Mouse (Mus musculus) erythroblast, embryonic 14.5 days (primary cell): ENCODE measurements around the gene Megf8. TPM values are rescaled to one million over a fixed set of nuclear protein-coding genes. Genes with fewer than 3 reads are reported as not detected.
A peak's percentile ranks its signal among the peaks of the same experiment; 100 is the strongest.

Experiments used
- H3K27me3 ChIP-seq: 2 replicates; pipeline ENCODE4 v1.6.1; 2012; ENCODE audit warnings: inconsistent platforms; ENCODE audit not compliant: control insufficient read depth
- H3K36me3 ChIP-seq: 2 replicates; pipeline ENCODE4 v1.6.1; 2012; ENCODE audit warnings: mild to moderate bottlenecking, inconsistent platforms; ENCODE audit not compliant: control insufficient read depth
- H3K4me1 ChIP-seq: 2 replicates; pipeline ENCODE4 v1.6.1; 2012; ENCODE audit warnings: inconsistent platforms; ENCODE audit not compliant: control insufficient read depth
- H3K4me3 ChIP-seq: replicated peaks from 2 replicates; pipeline ENCODE3; 2012; ENCODE audit warnings: moderate library complexity, mild to moderate bottlenecking, inconsistent platforms
- H3K9me3 ChIP-seq: 2 replicates; pipeline ENCODE4 v1.6.1; 2012; ENCODE audit warnings: low read length, inconsistent platforms, mixed read lengths; ENCODE audit not compliant: control insufficient read depth
- GATA1 ChIP-seq: IDR thresholded peaks from 2 replicates; pipeline ENCODE4 v1.6.1; 2012; ENCODE audit warnings: low read length, inconsistent platforms, mixed read lengths
- TAL1 ChIP-seq: IDR thresholded peaks from 3 replicates; pipeline ENCODE4 v1.6.1; 2012; ENCODE audit warnings: low read length, inconsistent platforms, mixed read lengths
- polyA plus RNA-seq: library from polyadenylated mRNA; stranded (reverse); fragments of >175 nt; gene quantifications from 2 replicates; pipeline ENCODE4 v1.2.3, GENCODE M21; 2012

The Megf8 gene
- polyA plus RNA-seq, result 0.03 and 0.16 TPM in 2 replicates

DNA sequence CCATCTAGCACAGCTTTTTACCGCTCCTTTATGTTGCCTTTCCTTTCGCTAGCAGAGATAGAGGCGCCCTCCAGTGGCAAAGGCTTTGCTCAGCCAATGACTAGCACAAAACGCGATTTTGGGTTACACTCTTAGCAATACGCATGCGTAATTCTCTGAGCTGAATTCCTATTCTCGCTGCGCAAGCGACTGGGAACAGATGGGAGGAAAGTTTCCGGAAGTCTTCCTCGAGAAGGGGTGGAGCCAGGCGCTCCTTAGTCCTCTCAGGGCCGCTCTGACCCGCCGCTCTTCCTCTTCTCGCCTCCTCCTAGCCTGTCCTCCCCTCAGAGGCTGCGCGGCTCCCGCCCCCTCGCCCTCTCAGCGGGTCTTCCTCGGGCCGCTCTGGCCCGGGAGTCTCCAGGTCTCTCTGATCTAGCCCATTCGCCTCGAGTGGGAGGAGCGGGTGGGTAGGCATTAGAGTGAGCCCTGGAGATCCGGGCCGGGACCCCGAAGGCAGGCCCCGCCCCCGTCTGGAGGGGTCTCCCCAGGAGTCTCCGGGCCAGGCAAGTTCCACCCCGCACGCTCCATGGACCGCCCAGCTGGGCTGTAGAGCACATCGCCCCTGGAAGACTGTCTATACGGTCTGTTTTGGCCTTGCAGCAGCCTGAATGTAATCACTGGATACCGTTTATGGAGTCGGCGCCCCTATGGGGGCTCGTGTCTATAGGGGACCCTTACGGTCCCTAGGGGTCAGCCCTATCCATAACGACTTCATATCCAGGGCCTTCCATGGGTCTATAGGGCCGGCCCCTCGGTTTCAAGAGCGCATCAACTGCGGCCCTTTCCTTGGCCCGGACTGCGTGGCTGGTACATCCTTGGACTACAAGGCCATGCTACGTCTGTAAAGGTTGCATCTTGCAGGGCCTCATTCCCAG lies at the start of gene Megf8:
Megf8 (plus strand) TSS at position 633 of the 914 bp plus-strand sequence.
- Histone ChIP-seq H3K9me3 (peaks cover 6% of the 10 kb centered on the region; the same call in 1 of the 2 replicates), H3K27me3 (peaks cover 59% of the 10 kb centered on the region), H3K4me1 (peaks cover 25% of the 10 kb centered on the region), H3K4me3 (peak within 1 kb of the TSS; percentile 66), H3K36me3 (no peaks in the 10 kb centered on the region)
- TF ChIP-seq GATA1, result no peak
- no peak for TF ChIP-seq TAL1

DNA sequence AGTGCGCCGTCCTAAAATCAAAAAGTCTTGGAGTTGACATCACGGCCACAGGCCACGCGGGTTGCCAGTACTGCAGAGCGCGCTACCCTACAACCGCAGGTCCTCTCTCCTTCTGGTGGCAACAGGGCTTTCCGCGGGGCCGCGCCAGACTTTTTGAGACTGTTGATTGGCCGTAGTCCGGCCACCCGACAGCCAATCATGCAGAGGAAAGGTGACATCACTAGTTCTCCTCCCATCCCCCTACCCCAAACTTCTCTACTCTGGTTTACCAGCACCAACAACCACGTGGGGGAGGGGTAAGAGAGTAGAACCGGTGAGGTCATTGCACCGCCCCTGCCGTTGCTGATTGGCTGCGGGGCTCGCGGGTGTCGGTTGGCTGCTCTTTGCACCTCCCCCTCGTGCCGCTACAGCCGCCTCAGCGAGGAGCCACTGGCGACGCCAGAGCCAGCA lies 49.6 kb upstream of the Megf8 start, which contains the start of gene Cic:
Cic (plus strand) TSS at position 404 of the 450 bp plus-strand sequence.
- Histone ChIP-seq H3K27me3 (no peaks in the 10 kb centered on the region), H3K4me3 (peak within 1 kb of the TSS; percentile 88), H3K4me1 (peaks cover 64% of the 10 kb centered on the region), H3K36me3 (peaks cover 29% of the 10 kb centered on the region), H3K9me3 (no peaks in the 10 kb centered on the region)
- no peak for TF ChIP-seq TAL1
- TF ChIP-seq GATA1, result no peak

DNA sequence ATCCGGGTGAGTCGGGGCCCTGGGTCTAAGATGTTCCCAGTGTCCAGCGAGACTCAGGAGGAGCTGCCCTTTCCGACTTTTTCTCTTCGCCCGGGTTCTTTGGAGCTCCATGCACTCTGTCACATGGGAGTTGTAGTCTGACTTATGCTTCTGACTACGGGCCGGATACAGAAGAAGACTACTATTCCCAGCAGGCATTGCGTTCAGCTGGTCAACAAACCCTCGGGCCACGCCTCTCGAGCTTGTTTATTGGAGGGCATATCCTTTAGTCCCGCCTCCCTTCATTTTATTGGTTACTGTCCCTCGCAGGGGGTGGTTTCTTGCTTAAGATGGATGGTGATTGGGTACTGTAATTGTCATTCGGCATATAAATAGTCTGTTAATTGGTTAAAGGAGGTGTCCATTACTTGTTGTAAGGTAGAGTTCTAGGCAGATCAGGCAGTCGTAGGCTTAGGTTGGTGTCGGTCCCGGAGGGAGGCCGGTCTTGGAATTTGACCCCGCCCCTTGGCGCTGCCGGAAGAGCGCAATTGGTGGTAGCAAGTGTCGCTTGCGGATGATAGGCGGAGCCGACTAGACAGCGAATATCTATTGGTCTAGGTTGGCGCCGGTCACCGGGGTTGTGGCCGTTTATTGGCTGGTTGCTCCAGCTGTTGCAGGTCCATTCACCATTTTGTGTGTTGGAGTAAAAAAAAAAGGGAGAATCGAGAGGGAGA lies 49.1 kb upstream of the Megf8 start:
- Histone ChIP-seq H3K36me3 (peaks cover 34% of the 10 kb centered on the region), H3K9me3 (no peaks in the 10 kb centered on the region), H3K27me3 (no peaks in the 10 kb centered on the region), H3K4me3 (peak overlapping the region; percentile 88), H3K4me1 (peaks cover 70% of the 10 kb centered on the region)
- no peak for TF ChIP-seq GATA1
- TF ChIP-seq TAL1, result no peak

DNA sequence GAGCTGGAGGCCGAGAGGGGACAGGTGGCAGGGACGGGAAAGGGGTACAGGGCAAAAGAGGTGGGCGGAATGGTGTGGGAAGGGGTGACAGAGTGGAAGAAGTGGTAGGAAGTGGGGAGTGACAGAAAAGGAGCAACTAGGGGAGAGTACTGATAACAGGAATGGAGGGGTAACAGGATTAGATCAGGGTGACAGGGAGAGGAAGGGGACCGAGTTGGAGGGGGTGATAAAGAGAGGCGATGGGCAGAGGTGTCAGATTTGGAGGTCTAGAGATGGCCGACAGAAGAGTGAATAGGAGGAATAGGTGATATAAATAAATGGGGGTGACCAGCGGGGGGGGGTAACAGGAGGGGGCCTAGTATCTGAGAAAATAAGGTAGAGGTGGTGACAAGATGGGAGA lies 48.4 kb upstream of the Megf8 start:
- Histone ChIP-seq H3K4me1 (peaks cover 76% of the 10 kb centered on the region), H3K36me3 (peaks cover 41% of the 10 kb centered on the region), H3K27me3 (no peaks in the 10 kb centered on the region), H3K4me3 (peak overlapping the region; percentile 88), H3K9me3 (no peaks in the 10 kb centered on the region)
- TF ChIP-seq TAL1 (no peak), GATA1 (no peak)

DNA sequence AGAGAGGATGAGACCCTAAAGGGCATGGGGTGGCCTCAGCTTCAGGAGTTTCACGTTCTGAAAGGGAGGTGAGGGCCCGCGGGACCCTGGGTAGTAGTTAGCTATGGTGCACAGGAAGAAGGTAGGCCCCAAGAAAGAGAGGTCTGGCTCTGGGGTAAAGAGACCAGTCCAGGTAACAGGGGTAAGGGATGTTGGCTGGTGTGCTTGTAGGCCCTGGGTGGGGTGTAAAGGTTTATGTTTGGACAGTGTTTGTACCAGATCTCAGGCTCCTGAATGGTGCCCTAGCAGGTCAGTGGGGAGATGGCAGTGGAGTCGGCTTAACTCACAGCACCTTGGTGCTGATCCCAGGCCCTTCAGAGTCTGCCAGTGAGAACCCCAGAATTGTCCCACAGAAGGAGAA lies 47.9 kb upstream of the Megf8 start:
- Histone ChIP-seq H3K27me3 (no peaks in the 10 kb centered on the region), H3K9me3 (no peaks in the 10 kb centered on the region), H3K4me3 (peak overlapping the region; percentile 88), H3K36me3 (peaks cover 46% of the 10 kb centered on the region), H3K4me1 (peaks cover 81% of the 10 kb centered on the region)
- no peak for TF ChIP-seq GATA1
- no peak for TF ChIP-seq TAL1

DNA sequence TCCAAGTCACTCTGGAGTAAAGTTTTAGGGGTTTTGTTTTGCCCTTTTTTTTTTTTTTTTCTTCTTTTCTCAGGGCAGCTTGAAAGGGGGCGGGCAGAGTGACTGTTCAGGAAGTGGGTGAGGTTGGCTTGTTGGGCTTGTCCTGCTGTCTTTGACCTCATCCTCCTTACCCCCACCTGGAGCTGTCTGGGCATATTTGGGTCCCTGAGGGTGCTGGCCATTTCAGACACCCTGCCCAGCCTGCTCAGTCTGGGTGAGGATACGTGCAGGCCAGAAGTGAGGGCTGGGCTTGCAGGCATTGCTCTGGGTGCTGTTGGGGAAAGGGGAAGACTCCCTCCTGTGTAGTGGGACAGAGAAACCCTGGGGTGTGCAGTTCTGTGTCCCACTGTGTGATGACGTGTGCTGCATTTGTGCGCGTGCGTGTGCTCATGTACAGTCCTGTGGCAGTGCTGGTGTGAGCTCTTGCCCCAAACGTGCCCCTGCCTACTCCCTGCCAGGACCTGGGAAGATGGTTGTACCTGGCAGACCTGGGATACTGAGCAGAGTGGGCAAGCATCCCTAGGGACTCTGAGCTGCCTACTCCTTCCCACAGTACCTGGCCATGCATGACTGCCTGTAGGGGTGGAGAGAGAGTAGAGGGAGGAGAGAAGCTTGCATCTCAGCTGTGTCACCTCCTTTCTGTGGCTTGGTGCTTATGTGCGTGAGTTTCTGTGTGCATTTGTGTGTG lies 47.3 kb upstream of the Megf8 start:
- TF ChIP-seq TAL1 (no peak), GATA1 (no peak)
- H3K27me3 ChIP-seq, result no peaks in the 10 kb centered on the region
- H3K36me3 ChIP-seq, result peaks cover 51% of the 10 kb centered on the region

DNA sequence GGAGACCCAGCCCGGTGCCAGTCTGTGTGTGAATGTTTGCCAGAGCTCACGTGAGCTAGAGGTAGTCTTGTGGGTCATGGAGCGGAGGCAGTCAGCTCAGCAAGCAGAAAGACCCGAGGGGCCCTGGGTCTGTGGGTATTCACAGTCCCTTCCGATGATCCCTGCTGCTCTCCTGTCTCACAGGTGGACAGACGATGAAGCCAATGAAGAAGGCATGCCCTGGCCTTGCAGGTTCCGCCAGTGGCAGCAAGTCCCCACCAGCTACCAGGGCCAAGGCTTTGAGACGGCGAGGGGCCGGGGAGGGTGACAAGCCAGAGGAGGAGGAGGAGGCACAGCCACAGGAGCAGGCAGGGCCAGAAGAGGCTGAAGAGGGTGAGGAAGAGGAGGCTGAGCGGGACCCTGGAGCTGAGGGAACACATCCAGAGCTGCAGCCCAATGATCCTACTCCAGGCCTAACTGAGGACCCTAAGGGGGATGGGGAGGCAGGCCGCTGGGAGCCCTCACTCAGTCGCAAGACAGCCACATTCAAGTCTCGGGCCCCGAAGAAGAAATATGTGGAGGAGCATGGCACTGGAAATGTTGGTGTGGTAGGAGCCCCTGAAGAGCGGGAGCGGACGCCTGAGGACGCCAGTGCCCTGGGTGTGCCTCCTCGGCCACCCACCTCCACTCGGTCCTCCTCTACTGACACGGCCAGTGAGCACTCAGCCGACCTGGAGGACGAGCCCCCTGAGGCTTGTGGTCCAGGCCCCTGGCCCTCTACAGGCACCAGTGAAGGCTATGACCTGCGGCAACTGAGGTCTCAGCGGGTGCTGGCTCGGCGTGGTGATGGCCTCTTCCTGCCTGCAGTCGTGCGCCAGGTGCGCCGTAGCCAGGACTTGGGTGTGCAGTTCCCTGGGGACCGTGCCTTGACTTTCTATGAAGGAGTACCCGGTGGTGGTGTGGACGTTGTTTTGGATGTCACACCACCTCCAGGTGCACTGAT lies 46.0 kb upstream of the Megf8 start:
- H3K4me1 ChIP-seq, result peaks cover 90% of the 10 kb centered on the region
- H3K4me3 ChIP-seq, result no peak overlapping the region
- TF ChIP-seq TAL1 (no peak), GATA1 (no peak)
- peaks cover 63% of the 10 kb centered on the region for H3K36me3 ChIP-seq
- H3K9me3 ChIP-seq, result no peaks in the 10 kb centered on the region
- no peaks in the 10 kb centered on the region for H3K27me3 ChIP-seq

More for the DNA sequence above, 47.3 kb upstream of the Megf8 start:
- Histone ChIP-seq H3K4me3 (peak overlapping the region; percentile 88), H3K9me3 (no peaks in the 10 kb centered on the region), H3K4me1 (peaks cover 85% of the 10 kb centered on the region)

DNA sequence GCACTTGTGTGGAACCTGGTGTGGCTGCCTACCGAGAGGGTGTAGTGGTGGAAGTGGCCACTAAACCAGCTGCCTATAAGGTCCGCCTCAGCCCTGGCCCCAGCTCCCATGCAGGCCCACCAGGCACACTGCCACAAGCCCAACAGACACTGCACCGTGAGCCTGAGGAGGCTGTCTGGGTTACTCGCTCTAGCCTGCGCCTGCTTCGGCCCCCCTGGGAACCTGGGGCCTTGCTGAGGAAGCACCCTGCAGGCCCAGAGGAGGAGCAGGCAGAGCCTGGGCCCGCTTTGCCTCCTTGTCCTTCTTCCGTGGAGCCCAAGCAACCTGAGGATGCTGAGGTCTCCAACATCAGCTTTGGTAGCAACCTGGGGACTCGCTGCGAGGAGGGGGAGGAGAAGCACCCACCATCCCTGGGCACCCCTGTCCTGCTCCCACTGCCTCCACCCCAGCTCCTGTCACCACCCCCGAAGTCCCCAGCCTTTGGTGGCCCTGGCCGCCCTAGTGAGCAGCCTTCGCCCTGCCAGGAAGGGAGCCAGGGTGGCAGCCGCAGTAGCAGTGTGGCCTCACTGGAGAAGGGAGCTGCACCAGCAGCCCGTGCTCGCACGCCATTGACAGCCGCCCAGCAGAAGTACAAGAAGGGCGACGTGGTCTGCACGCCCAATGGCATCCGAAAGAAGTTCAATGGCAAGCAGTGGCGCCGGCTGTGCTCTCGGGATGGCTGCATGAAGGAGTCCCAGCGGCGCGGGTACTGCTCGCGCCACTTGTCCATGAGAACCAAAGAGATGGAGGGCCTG lies 45.1 kb upstream of the Megf8 start:
- Histone ChIP-seq H3K4me3 (no peak overlapping the region), H3K36me3 (peaks cover 71% of the 10 kb centered on the region), H3K27me3 (no peaks in the 10 kb centered on the region), H3K4me1 (peaks cover 90% of the 10 kb centered on the region), H3K9me3 (no peaks in the 10 kb centered on the region)
- no peak for TF ChIP-seq TAL1
